Mouse (Mus musculus) urinary bladder, postnatal 10 days (tissue): ENCODE measurements around the gene Myom3.
A peak's percentile ranks its signal among the peaks of the same experiment; 100 is the strongest.

Experiments
- DNase-seq: peaks from one replicate; pipeline ENCODE4 v3.0.0; 2022; ENCODE audit warnings: low spot score

Myom3 gene

DNA sequence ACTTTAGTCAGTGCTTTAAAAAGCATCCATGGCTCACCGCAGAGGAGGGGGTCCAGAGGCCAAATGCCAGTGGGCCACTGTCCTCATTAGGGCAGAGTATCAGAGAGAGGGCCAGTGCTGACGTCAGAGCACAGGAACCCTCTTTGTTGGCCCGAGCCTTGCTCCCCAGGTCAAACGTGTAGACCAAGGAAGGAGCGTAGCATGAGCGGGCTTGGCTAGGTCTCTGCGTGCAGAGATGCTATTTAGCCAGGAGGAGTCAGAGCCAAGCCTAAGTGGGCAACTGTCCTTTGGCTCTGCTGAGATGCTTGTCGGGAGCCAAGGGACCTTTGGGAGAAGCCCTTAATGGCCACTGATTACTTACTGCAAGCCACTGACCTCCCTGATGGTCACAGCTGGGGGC, 1.5 kb downstream of the Myom3 start:
- no peak for DNase-seq

DNA sequence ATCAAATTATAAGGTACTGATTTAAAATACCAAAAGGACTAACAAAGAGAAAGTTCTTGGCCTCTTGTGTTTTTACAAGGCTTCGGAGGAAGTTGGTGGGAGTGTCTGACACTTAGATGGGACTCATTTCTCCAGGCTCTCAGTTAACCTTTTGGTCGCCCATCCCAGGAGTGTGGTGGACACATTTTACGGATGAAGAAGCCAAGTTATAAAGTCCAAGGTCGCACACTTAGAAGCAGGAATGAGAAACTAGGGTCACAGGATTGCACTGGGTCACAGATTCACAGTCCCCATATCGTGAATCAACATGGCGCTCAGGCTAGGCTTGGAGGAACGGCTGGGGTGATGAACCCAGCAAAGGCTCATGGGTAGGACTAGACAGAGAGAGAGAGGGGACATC, 2.1 kb downstream of the Myom3 start:
- DNase-seq = no peak

DNA sequence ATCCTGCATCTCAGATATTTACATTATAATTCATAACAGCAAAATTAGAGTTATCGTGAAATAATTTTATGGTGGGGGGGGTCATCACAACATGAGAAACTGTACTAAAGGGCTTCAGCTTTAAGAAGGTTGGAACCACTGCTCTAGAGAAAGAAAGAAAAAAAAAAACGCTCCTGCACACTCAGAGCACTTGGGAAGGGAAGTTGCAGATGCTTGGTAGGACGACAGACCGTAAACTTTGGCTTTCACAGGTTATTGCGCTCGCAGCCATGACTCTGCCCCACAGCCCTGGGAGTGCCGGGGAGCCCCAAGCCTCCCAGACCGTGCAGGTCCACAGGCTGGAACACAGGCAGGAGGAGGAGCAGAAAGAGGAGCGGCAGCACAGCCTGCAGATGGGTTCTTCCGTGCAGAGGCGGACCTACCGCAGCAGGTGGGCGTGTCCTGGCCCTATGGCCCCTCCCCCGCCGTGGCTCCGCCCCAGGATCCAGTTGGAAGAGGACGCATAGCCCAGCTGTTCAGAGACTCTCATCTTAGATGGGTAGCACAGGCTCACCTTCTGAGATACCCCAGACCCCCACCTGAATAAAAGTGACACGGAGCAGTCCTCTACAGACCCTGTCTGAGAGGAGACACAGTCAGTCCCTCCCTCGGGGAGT, 2.9 kb downstream of the Myom3 start:
- DNase-seq = no peak

DNA sequence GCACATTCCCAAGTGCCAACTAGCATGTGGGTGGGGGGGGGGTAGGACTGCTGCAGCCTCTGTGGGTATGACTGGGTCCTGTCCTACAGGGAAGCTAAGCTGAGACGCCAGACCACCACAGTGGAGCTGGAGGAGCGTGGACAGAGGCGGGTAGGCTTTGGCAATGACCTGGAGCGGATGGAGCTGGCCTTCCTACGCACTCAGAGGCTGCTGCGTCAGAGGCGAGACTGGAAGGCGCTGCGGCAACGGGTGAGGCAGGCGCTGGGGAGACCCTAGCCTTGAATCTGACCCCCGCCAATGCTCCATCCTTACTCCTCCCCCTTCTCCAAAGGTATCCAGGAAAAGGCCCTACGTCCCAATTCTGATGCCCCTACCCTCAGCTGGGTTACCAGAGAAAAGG, 5.2 kb downstream of the Myom3 start:
- DNase-seq = no peak

DNA sequence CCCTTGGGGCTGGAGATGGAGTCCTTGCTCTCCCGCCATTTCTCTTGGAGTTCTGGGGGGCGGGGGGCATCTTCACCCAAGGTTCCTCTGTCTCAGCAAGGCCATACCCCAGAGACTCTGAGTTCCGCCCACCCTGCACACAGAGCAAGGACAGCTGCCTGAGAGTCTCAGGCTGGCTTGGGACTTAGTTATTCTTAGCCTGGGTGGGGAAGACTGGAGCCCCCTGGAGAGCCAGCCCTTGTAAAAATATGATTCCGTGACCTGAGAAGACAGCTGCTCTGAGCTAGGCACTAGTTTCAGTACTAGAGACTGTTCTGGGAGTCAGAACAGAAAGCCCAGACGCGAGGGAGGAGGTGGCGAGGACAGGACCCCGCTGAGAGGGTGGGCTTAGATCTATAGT, 6.2 kb downstream of the Myom3 start:
- DNase-seq = no peak

DNA sequence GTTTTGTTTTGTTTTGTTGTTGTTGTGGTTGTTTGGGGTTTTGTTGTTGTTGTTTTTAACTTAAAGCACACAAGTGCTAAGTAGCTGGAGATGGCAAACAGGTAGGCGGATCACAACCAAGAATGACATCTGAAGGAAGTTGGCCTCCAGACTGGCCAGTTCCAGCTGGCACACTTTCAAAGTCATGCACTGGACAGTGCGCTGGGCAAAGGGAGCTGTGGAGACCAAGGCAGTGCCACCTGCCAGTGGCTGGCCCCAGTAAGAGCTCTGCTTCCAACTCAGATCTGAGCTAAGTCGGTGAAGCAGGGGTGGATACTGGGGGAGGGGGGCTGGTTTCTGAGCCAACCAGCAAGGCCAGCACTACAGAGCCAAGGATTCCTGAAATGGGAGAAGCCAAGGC, 7.5 kb downstream of the Myom3 start:
- DNase-seq = no peak

DNA sequence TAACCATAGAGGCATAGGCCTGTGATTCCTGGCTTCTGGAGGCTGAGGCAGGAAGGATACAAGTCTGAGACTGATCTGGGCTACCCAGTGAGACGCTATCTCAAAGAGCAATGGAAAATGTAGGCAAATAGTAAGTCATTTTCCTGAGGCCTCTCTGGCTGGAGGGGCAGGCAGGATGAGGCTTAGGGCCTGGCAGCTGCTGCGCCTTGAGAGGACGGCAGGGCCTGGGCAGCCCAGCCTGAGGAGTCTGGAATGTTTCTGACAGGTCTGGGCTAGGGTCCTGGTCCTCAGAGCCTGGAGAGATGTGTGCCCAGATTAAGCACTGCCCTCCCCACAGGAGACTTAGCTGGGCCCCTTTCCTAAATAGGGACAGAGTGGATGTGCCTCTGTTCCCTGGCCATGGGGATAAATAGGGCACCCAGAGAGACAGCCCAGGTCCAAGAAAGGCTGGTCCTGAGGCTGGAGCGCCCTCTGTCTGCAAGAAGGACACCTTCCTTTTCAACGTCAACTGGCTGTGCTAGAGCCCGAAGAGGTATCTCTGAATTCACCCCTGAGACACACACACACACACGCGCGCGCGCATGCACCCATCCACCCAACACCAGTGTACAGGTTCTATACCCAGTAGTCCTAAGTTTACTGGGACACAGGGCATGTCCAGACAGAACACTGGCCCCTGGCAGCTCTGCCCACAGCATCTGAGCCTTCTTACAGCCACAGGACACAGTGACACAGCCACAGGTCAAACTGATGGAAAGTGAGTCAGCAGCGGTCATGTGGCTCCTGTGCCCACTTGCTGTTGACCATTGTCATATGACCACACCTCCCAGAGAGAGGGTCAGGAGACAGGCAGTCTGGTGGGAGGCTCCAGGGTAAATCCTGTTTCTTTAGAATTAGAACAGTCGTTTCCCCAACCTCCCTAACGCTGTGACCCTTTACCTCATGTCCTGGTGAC, 9.3 kb downstream of the Myom3 start:
- no peak for DNase-seq

DNA sequence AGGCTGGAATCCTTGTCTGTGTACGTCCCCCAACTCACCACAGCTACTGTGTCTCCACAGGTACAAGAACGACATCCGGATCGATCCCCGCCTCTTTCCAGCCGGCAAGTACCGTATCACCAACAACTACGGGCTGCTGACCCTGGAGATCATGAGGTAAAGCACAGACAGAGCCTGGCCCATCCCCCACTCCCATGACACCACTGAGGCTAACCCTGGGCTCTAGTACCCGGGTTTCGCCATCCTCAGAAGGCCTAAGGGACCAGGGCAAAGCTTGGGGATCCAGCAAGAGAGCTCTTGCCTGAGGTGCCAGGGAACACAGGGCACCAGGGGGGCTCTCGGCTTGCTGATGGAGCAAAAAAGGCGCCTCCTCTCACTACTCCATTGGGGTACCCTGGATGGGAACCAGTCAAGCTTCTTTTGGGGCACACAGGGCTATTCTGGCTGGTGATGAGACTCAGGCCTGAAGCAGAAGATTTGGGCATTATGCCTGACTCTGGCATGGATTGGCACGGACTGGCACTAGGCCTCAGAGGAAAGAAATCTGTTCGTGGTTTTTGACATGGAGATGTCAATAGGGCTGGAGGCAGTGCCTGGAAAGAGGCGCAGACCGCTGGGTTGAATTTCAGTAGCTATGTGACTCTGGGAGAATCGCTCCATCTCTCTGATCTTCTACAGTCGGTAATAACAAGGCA, 11.2 kb downstream of the Myom3 start:
- DNase-seq = no peak

DNA sequence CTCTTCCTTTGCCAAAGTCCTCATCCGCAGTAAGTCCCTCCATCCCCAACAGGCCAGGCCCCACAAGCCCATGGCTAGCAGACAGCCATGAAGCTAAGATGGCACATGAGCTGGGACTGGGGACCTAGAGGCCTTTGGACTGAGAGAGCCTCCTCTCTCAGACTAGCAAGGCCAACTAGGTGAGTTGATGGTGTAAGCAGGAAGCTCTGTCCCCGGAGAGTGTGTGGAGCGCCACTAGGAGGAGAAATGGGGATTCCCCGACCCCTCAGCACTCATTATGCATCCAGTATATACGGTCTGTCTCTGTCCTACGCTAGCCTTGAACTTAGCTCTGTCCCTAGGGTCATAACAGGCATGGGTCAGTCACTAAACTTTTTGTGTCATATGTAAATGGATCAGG, 12.1 kb downstream of the Myom3 start:
- no peak for DNase-seq

DNA sequence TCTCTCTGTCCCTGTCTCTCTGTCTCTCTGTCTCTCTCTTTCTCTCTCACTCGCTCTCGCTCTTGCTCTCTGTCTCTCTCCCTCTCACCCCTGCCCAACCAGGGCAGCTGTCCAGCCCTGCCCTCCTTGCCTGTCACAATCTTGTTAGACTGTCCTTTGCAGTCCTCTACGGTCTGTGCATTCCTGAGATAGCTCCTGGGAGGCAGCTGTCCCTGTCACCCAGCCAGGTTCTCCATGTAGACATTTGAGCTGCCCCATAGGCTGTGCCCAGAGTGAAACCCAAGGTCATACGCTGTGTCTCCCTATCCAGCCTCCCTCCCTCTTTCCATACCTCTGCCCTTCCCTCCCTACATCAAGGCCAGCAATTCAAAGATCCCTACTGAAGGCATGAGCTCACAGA, 13.2 kb downstream of the Myom3 start:
- DNase-seq = no peak

DNA sequence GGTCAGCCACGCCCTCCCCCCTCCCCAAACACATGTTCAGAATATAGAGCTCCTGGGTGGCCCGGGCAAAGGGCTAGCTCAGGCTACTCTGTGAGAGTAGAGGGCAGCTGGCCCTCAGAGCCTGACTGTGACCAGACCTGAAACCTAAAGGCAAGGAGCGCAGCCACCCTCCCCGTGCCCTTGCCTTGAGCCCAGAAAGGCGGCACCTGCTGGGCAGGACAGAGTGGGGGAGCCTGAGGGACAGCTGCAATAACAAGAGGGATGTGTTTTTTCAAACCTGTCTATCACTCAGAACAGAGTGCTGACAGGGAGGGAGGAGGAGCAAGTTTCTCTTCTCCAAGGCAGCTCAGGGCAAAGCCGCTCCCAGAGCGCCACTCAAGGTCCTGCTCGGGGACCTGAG, 15.0 kb downstream of the Myom3 start:
- DNase-seq = no peak

DNA sequence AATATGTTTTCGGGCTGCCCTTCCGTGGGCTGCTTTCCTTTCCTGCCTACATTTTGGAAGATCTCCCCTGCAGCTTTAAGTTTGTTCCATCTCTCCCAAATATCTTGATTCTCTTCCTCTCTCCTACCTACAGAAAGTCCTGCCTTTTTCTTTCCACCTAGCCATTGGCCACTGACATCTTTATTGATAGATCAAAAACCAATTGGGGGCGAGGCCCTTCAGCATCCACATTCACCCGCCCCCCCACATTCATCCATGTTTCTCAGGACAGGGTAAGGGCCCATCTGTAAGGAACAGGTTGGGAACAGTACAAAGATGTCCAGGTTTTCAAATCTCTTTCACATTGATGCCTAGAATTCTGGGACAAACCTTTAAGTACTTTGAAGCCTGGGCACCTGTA, 17.3 kb downstream of the Myom3 start:
- DNase-seq = no peak

DNA sequence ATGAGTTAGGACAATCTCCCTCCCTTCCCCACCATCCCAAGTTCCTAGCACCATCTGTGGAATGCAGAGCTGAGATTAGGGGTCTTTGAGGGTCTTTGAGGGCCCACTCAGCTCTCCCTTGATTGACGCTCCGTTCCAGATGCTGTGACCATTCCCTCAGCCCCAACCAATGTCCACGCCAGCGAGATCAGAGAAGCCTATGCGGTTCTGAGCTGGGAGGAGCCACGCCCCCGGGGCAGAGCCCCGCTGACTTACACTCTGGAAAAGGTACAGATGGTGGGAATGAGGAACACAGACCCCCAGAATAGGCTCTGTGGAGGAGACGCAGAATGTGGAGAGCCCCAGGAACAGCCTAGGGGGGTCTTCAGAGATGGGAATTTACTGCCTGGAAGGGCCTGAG, 20.1 kb downstream of the Myom3 start:
- DNase-seq = no peak

DNA sequence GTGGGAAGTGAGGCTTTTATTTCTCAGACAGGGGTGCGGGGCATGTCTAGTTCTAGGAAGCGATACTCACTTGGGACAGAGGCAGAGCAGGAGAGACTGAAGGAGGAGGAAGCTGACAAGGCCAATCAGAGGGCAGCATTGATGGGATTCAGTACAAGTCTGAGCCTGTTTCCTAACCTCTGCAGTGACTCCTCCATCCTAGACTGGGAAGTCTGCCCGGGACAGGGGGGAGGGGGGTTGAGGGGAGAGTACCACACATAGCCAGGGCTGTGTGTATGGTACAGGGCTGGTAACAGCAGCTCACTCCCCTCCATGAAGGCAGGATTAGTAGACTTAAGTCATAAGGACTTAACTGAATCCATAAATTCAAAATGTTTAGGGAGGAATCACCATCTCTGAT, 20.7 kb downstream of the Myom3 start:
- no peak for DNase-seq

DNA sequence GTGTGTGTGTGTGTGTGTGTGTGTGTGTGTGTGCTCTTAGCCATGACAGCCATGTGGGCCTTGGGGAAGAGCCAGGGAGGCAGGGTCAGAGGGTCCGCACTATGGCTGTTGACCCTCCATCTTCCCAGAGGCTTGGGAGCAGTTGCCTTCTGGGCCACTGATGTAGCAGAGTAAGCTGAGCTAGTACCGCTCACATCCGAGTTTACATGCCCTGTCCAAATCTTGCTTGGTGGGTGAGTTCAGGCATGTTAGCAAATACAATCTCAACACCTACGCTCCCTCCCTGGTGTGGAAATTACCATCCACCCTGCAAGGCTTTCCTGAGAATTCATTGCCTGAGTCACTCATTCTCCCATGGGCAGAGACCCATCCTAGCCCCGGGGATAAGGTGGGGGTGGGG, 21.8 kb downstream of the Myom3 start:
- no peak for DNase-seq

DNA sequence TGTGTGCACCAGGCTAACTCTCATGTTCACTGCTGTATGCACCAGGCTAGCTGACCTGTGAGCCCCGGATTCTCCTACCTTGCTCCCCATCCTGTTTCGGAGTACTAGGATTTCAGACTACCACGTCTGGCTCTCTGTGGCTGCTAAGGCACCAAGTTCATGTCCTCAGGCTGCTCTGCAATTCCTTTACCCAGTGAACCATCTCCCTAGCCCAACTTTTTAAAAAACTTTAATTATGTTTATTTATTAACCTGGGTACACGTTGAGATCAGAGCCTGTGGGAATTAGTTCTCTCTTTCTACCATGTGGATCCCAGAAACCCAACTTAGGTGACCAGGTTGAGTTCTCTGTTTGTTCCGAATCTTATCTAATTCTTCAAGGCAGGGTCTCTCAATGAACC, 27.1 kb downstream of the Myom3 start:
- no peak for DNase-seq

DNA sequence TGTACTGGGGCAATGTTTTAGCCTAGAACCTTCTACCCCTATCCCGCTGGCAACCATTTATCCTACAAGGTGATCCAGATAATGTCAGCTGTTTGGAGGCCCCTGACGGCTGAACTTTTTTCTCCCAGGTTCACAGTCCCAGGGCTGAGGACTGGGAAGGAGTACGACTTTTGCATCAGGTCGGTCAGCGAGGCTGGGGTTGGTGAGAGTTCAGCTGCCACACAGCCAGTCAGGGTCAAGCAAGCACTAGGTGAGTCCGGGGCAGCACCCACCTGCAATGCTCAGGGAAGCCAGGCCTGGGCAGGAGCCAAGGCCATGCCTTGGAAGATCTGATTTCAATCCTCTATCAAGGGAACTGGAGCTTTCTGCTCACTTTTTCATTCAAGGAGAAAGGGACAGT, 27.8 kb downstream of the Myom3 start:
- no peak for DNase-seq

DNA sequence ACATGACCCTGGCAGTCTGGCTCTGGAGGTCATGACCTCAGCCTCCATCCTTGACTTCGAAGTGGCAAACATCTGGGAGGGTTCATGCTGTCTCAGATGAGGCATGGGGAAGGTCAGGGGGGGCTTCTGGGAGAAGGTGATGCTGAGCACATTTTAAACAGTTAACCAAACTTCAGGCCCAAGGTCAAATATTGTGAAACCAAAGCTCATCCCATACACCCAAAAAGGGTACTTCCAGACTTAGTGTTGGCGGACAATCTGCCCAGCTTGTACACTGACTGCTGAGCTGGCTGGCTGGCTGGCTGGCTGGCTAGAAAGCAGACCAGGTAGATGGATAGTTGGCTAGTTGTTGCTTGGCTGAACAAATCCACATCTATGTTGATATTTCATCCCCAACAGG, 29.6 kb downstream of the Myom3 start:
- DNase-seq = no peak

DNA sequence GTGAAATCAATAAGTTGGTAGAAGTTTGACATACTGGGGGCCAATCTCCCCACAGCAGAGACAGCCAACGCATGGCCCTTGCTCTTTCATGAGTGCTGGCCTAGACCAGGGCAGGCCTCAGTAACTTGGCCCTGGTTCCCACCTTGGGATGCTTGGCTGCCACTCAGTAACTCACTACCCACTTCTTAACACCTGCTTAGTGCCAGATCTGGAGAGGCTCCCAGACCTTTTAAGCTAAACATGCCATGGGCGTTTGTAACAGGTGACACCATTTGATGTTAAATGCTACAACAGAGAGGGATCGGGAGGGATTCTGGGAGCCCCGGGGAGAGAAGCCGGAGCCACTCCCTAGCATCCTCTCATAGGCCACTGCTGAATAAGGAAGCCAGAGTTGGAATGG, 33.3 kb downstream of the Myom3 start:
- DNase-seq = no peak

DNA sequence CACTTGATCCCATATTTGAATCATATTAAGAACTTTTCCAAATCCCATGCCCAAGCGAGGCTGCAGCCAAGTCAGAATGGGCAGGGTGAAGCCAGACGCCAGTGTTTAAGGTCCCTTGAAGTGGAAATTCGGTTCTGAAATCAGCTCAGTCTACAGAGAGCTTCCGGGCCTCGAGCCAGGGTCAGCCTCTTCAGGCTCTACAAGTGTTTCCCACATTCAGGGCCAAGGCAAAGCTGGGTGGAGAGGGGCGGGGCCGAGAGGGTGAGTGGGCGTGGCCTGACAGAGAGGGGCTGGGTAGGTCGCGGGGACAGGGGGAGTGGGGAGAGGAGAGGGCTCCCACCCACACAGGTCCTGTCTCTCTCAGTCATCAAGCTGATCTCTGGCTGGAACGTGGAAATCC, 38.4 kb downstream of the Myom3 start:
- DNase-seq = no peak

DNA sequence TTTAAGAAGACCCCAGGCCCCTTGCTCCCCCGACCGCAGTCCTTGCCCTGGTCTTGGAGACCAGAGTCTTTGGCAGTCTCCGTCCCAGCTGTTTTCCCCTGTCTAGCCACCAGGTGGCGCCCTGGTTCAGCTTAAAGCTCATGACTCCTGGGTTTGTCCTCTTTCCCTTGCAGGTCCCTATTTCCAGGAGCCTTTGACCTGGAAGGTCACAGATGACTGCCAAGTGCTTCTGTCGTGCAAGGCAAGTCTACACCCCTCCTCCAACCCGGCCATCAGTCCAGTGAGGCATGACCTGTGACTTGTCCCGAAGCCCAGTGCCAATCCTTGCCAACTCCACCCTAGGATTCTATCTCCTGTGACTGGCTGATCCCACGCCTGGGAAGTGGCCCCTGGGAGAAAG, 42.0 kb downstream of the Myom3 start:
- peak; percentile 59 for DNase-seq

DNA sequence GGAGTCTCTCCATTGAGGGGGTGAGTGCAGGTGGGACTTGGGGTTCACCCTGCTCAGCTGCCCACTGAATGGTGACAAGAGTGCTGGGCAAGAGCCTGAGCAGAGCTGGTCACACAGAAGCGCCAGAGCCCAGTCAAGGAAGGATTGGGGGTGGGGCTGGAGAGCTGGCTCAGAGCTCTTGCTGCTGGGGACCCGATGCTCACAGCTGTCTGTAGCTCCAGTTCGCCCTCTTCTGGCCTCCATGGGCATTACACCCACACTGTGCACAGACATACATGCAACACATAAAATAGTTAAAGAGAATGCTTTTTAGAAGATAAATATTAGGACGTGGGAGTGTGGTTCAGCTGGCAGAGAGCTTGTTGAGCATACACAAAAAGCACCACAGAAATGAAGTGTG, 43.8 kb downstream of the Myom3 start:
- no peak for DNase-seq

DNA sequence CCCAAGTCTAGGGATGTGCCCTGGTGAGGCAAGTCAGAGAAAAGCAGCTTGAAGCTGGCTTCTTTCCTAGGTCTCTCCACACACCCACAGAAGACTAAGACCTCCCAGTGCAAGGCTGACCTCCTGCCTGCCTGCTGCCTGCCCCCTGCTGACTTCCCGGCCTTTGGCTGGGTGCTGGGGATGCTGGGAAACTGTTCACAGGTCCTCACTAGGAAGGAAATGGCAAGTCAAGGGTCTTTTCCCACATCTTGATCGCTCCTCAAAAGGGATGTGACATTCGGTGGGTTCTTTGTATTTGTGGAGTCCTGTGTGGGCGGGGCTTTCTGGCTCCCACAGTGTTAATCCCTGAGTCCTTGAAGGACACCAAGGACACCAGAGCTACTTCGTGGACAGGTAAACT, 44.7 kb downstream of the Myom3 start:
- no peak for DNase-seq
